Mouse (Mus musculus): Measurements from ENCODE around the gene Gm11444. TPM values are rescaled to one million over a fixed set of nuclear protein-coding genes. Genes with fewer than 3 reads are reported as not detected.

Gene Gm11444
- total and polyA plus RNA-seq, 3 experiments: not detected

DNA sequence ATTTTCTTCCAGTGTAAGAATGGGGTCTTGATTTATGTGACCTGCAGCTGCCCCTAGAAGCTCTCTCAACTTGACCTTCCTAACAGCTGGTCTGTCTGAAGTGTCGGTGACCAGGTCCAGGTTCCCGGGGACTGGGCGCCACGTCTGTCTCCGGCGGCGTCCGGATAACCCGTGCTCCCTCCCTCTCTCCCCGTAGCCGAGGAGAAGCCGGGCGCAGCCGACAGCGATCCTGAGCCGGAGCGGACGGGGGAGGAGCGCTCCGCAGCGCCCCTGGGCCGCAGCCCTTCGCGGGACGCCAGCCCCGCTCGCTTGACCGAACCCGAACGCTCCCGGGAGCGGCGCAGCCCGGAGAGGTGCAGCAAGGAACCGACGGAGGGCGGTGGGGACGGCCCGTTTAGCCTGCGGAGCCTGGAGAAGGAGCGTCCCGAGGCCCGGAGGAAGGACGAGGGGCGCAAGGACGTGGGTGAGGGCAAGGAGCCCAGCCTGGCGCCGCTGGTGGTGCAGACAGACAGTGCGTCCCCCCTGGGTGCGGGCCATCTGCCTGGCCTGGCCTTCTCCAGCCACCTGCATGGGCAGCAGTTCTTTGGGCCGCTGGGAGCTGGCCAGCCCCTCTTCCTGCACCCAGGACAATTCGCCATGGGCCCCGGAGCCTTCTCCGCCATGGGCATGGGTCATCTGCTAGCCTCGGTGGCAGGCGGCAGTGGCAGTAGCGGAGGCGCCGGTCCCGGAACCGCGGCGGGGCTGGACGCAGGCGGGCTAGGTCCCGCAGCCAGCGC is 12.3 kb downstream of the Gm11444 start:
- Histone ChIP-seq H3K36me3 (replicated peaks) (no peaks in the 10 kb centered on the region), H3K4me3 (ENCODE audit: low read depth, low read length) (peak overlapping the region; percentile 23; the same call in 1 of the 2 replicates), H3K4me1 (ENCODE audit: insufficient read depth, low read depth, low read length) (no peaks in the 10 kb centered on the region; the same call in 1 of the 2 replicates), H3K9me3 (replicated peaks) (peaks cover 31% of the 10 kb centered on the region), H3K27me3 (ENCODE audit: insufficient read depth, low read length) (peaks cover 46% of the 10 kb centered on the region)
- no peak for ATAC-seq (ENCODE audit: extremely low read depth, insufficient number of reproducible peaks, low FRiP score, poor library complexity, severe bottlenecking)
- no peak for DNase-seq (ENCODE audit: low spot score)
- TF ChIP-seq GATA1 (IDR thresholded peaks at IDR 0.05; ENCODE audit: borderline replicate concordance, low read length) (no peak), GATA2 (IDR thresholded peaks at IDR 0.05; ENCODE audit: borderline replicate concordance, low read depth, low read length) (no peak), TAL1 (conservative IDR thresholded peaks at IDR 0.05; ENCODE audit: low read depth, low read length) (no peak), CTCF (IDR thresholded peaks at IDR 0.05; ENCODE audit: low read depth, low read length) (no peak), POLR2AphosphoS5 (IDR thresholded peaks at IDR 0.05; ENCODE audit: insufficient replicate concordance, low read depth, low read length) (no peak)

DNA sequence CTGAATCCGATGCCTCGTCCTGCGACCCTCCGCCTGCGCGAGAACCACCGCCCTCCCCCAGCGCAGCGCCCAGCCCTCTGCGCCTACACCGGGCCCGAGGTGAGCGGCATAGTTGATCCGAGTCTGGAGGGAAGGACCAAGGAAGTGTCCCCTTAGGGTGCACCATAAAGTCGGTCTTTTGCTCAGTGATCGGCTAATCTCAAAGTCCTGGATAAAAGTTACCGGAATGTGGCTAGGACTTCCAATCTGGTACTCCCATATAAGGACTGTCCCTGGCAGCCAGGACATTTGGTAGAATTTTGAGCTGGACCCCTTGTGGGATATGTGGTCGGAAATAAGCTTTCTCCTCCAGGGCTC is 12.9 kb downstream of the Gm11444 start:
- Histone ChIP-seq H3K4me1 (ENCODE audit: insufficient read depth, low read depth, low read length) (no peaks in the 10 kb centered on the region; the same call in 1 of the 2 replicates), H3K36me3 (replicated peaks) (no peaks in the 10 kb centered on the region), H3K4me3 (ENCODE audit: low read depth, low read length) (peak overlapping the region; percentile 20; the same call in 1 of the 2 replicates), H3K9me3 (replicated peaks) (peaks cover 36% of the 10 kb centered on the region), H3K27me3 (ENCODE audit: insufficient read depth, low read length) (peaks cover 43% of the 10 kb centered on the region)
- DNase-seq (ENCODE audit: low spot score) (no peak), ATAC-seq (ENCODE audit: extremely low read depth, insufficient number of reproducible peaks, low FRiP score, poor library complexity, severe bottlenecking) (no peak)
- TF ChIP-seq GATA2 (IDR thresholded peaks at IDR 0.05; ENCODE audit: borderline replicate concordance, low read depth, low read length): no peak
- TF ChIP-seq TAL1 (conservative IDR thresholded peaks at IDR 0.05; ENCODE audit: low read depth, low read length): no peak
- no peak for TF ChIP-seq CTCF (IDR thresholded peaks at IDR 0.05; ENCODE audit: low read depth, low read length)
- TF ChIP-seq POLR2AphosphoS5 (IDR thresholded peaks at IDR 0.05; ENCODE audit: insufficient replicate concordance, low read depth, low read length): no peak
- TF ChIP-seq GATA1 (IDR thresholded peaks at IDR 0.05; ENCODE audit: borderline replicate concordance, low read length): no peak

DNA sequence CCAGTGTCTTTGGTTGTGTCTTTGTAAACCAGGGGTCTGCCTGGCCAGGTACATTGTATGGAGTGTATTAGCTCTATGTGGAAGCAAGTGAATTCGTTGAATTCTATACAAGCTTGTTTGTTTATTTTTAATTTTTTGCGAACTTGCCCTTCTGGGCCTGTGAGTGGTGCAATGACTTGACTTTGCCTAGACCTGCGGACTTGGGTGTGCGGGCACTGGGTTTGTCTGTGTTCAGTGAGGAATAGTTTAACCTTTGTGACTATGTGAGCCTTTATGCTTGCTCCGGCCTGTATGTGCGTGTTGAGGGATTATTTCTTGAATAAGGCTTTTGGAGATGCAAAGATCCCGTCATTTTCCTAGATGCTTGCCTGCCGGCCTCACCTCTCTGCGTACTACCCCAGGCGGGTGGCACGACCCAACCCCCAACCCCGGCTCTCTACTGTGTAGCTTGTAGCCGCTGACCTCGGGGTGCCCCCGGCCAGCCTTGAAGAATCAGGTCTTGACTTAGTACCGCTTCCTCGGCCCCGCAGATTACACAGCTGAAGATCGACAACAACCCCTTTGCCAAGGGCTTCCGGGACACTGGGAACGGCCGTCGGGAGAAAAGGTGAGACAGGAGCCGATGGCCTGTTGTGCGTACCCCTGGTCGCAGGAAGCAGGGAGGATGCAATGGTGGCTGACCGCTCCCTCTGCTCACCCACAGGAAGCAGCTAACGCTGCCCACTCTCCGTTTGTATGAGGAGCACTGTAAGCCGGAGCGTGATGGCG is 13.4 kb downstream of the Gm11444 start:
- ATAC-seq (ENCODE audit: extremely low read depth, insufficient number of reproducible peaks, low FRiP score, poor library complexity, severe bottlenecking) (no peak), DNase-seq (ENCODE audit: low spot score) (no peak)
- TF ChIP-seq TAL1 (conservative IDR thresholded peaks at IDR 0.05; ENCODE audit: low read depth, low read length) (no peak), POLR2AphosphoS5 (IDR thresholded peaks at IDR 0.05; ENCODE audit: insufficient replicate concordance, low read depth, low read length) (no peak), GATA2 (IDR thresholded peaks at IDR 0.05; ENCODE audit: borderline replicate concordance, low read depth, low read length) (no peak), CTCF (IDR thresholded peaks at IDR 0.05; ENCODE audit: low read depth, low read length) (no peak), GATA1 (IDR thresholded peaks at IDR 0.05; ENCODE audit: borderline replicate concordance, low read length) (no peak)
- H3K9me3 ChIP-seq (replicated peaks): peaks cover 38% of the 10 kb centered on the region
- H3K36me3 ChIP-seq (replicated peaks): no peaks in the 10 kb centered on the region
- peak overlapping the region; percentile 20; the same call in 1 of the 2 replicates for H3K4me3 ChIP-seq (ENCODE audit: low read depth, low read length)
- peaks cover 49% of the 10 kb centered on the region for H3K27me3 ChIP-seq (ENCODE audit: insufficient read depth, low read length)
- H3K4me1 ChIP-seq (ENCODE audit: insufficient read depth, low read depth, low read length): no peaks in the 10 kb centered on the region; the same call in 1 of the 2 replicates

DNA sequence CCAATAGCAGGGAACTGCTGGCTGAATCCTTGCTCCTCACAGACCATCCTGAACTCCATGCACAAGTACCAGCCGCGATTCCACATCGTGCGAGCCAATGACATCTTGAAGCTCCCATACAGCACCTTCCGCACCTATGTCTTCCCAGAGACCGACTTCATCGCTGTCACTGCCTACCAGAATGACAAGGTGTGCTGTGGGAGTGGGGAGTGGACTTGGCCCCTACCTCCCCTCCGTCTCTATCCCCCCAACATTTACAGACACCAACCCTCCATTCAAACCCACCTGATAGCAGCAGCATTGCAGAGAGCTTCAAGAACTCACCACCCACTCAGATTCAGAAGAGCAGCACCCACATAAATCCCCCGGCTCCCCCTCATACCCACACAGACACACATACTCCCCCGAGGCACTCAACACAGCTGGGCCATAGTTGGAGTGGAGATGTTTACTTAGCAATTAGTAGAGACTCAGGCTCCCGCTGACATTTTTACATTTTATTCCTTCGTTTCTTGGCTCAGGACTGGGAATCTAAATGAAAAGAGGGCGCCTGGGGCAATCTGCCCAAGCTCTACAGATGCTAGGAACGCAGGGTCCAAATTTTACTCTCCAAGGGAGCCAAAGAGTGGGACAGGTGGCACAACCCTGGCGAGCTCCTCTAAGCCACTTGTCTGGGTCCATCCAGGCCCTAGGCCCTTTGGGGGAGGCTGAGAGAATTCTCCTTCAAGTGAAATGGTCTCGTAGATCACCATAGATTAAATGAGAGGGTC is 14.2 kb downstream of the Gm11444 start:
- no peak for ATAC-seq (ENCODE audit: extremely low read depth, insufficient number of reproducible peaks, low FRiP score, poor library complexity, severe bottlenecking)
- Histone ChIP-seq H3K27me3 (ENCODE audit: insufficient read depth, low read length) (peaks cover 52% of the 10 kb centered on the region), H3K4me3 (ENCODE audit: low read depth, low read length) (no peak overlapping the region), H3K9me3 (replicated peaks) (peaks cover 42% of the 10 kb centered on the region), H3K36me3 (replicated peaks) (no peaks in the 10 kb centered on the region), H3K4me1 (ENCODE audit: insufficient read depth, low read depth, low read length) (no peaks in the 10 kb centered on the region; the same call in 1 of the 2 replicates)
- no peak for DNase-seq (ENCODE audit: low spot score)
- TF ChIP-seq TAL1 (conservative IDR thresholded peaks at IDR 0.05; ENCODE audit: low read depth, low read length) (no peak), POLR2AphosphoS5 (IDR thresholded peaks at IDR 0.05; ENCODE audit: insufficient replicate concordance, low read depth, low read length) (no peak), CTCF (IDR thresholded peaks at IDR 0.05; ENCODE audit: low read depth, low read length) (no peak), GATA1 (IDR thresholded peaks at IDR 0.05; ENCODE audit: borderline replicate concordance, low read length) (no peak), GATA2 (IDR thresholded peaks at IDR 0.05; ENCODE audit: borderline replicate concordance, low read depth, low read length) (no peak)

DNA sequence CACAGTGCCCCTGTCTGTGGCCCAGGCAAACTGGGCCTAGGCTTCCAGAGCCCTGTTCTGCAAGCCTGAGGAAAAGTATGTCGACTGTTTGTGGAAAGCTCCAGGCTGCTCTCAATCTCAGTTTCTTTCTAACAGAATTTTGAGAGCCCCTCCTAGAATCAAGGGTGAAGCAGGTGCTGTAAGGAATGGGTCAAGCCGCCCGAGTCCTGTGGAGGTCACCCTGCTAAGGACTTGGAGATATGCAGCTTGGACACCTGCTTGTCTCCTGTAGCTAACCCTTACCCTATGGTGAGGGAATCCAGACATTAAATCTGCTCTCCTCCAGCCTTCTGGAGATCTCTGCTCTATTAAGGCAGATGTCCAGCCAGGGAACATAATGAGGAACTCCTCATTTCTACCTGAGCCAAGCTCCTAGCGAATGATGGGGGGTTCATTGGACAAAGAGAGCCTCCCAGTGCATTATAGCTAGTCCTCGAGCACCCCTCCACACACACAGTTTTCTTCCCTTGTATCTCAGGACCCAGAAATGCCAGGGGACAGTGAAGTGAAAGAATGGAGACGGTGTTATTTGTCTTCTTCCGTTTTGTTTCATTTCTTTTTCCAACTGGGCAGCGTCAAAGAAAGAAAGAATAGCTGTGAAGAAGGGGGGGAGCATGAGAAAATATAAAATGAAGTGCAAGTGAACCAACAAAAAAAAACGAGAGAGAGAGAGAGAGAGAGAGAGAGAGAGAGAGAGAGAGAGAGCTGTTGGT is 15.0 kb downstream of the Gm11444 start:
- Histone ChIP-seq H3K36me3 (replicated peaks) (no peaks in the 10 kb centered on the region), H3K9me3 (replicated peaks) (peaks cover 35% of the 10 kb centered on the region), H3K27me3 (ENCODE audit: insufficient read depth, low read length) (peaks cover 52% of the 10 kb centered on the region), H3K4me3 (ENCODE audit: low read depth, low read length) (no peak overlapping the region), H3K4me1 (ENCODE audit: insufficient read depth, low read depth, low read length) (no peaks in the 10 kb centered on the region; the same call in 1 of the 2 replicates)
- DNase-seq (ENCODE audit: low spot score): no peak
- ATAC-seq (ENCODE audit: extremely low read depth, insufficient number of reproducible peaks, low FRiP score, poor library complexity, severe bottlenecking): no peak
- TF ChIP-seq GATA1 (IDR thresholded peaks at IDR 0.05; ENCODE audit: borderline replicate concordance, low read length): no peak
- no peak for TF ChIP-seq GATA2 (IDR thresholded peaks at IDR 0.05; ENCODE audit: borderline replicate concordance, low read depth, low read length)
